Mouse (Mus musculus): Measurements from ENCODE around the gene Gpr162. TPM values are rescaled to one million over a fixed set of nuclear protein-coding genes. Genes with fewer than 3 reads are reported as not detected.

Gpr162 gene
- total and polyA plus RNA-seq, 3 experiments, result 0.41 to 1.0 (median 0.44) TPM

GRCm38 (mm10) chr6:124885956-124886381 lies 22.2 kb upstream of the Gpr162 start:
- Histone ChIP-seq H3K79me2 (replicated peaks; ENCODE audit: control insufficient read depth, insufficient read depth, low read length) (no peaks in the 10 kb centered on the region), H3K36me3 (ENCODE audit: control insufficient read depth, insufficient read depth, low read length) (no peaks in the 10 kb centered on the region), H3K4me1 (ENCODE audit: control insufficient read depth, insufficient read depth, low read length) (peaks cover 3% of the 10 kb centered on the region; the same call in 1 of the 2 replicates), H3K27me3 (ENCODE audit: control insufficient read depth, insufficient read depth, low read length) (no peaks in the 10 kb centered on the region), H3K9ac (ENCODE audit: low read depth, low read length) (no peak overlapping the region), H3K27ac (no peak overlapping the region), H3K4me3 (no peak overlapping the region)
- intact Hi-C loops (cut with DNase I), result no loop called here
- 93% methylated on average over 8 of the region's 8 CpGs for WGBS
- no peak for TF ChIP-seq CTCF (IDR thresholded peaks at IDR 0.05)
- no peak for TF ChIP-seq EP300 (IDR thresholded peaks at IDR 0.05; ENCODE audit: insufficient read depth, low read depth, low read length)
- no peak for TF ChIP-seq POLR2A (IDR thresholded peaks at IDR 0.05; ENCODE audit: insufficient read depth, low read depth, low read length)
- DNase-seq, result no peak

- no peaks in the 10 kb centered on the region for H3K36me3 ChIP-seq (ENCODE audit: control insufficient read depth, insufficient read depth, low read length)
- H3K4me1 ChIP-seq (ENCODE audit: control insufficient read depth, insufficient read depth, low read length), result peaks cover 3% of the 10 kb centered on the region; the same call in 1 of the 2 replicates
- TF ChIP-seq POLR2A (IDR thresholded peaks at IDR 0.05; ENCODE audit: insufficient read depth, low read depth, low read length) (no peak), EP300 (IDR thresholded peaks at IDR 0.05; ENCODE audit: insufficient read depth, low read depth, low read length) (no peak), CTCF (IDR thresholded peaks at IDR 0.05) (no peak)
- intact Hi-C loops (cut with DNase I), result no loop called here
- H3K79me2 ChIP-seq (replicated peaks; ENCODE audit: control insufficient read depth, insufficient read depth, low read length), result no peaks in the 10 kb centered on the region
- no peak overlapping the region for H3K9ac ChIP-seq (ENCODE audit: low read depth, low read length)
- 32% methylated on average over 10 of the region's 10 CpGs for WGBS
- DNase-seq, result peak; percentile 48 to 59
- peak overlapping the region; percentile 32 for H3K27ac ChIP-seq
- no peaks in the 10 kb centered on the region for H3K27me3 ChIP-seq (ENCODE audit: control insufficient read depth, insufficient read depth, low read length)
- H3K4me3 ChIP-seq, result no peak overlapping the region
These were observed 21.1 kb upstream of the Gpr162 start for GRCm38 (mm10) chr6:124884714-124885500.

GRCm38 (mm10) chr6:124883351-124883750 lies 19.6 kb upstream of the Gpr162 start:
- no peaks in the 10 kb centered on the region for H3K36me3 ChIP-seq (ENCODE audit: control insufficient read depth, insufficient read depth, low read length)
- no peak overlapping the region for H3K4me3 ChIP-seq
- intact Hi-C loops (cut with DNase I), result no loop called here
- DNase-seq, result no peak
- H3K4me1 ChIP-seq (ENCODE audit: control insufficient read depth, insufficient read depth, low read length), result peaks cover 3% of the 10 kb centered on the region; the same call in 1 of the 2 replicates
- H3K79me2 ChIP-seq (replicated peaks; ENCODE audit: control insufficient read depth, insufficient read depth, low read length), result no peaks in the 10 kb centered on the region
- H3K27me3 ChIP-seq (ENCODE audit: control insufficient read depth, insufficient read depth, low read length), result no peaks in the 10 kb centered on the region
- H3K27ac ChIP-seq, result no peak overlapping the region
- WGBS, result 88% methylated on average over 10 of the region's 10 CpGs
- no peak overlapping the region for H3K9ac ChIP-seq (ENCODE audit: low read depth, low read length)
- no peak for TF ChIP-seq EP300 (IDR thresholded peaks at IDR 0.05; ENCODE audit: insufficient read depth, low read depth, low read length)
- TF ChIP-seq POLR2A (IDR thresholded peaks at IDR 0.05; ENCODE audit: insufficient read depth, low read depth, low read length), result no peak
- no peak for TF ChIP-seq CTCF (IDR thresholded peaks at IDR 0.05)

GRCm38 (mm10) chr6:124881821-124882220 lies 18.0 kb upstream of the Gpr162 start:
- Histone ChIP-seq H3K36me3 (ENCODE audit: control insufficient read depth, insufficient read depth, low read length) (no peaks in the 10 kb centered on the region), H3K9ac (ENCODE audit: low read depth, low read length) (no peak overlapping the region), H3K4me3 (no peak overlapping the region), H3K4me1 (ENCODE audit: control insufficient read depth, insufficient read depth, low read length) (peaks cover 3% of the 10 kb centered on the region; the same call in 1 of the 2 replicates), H3K27me3 (ENCODE audit: control insufficient read depth, insufficient read depth, low read length) (no peaks in the 10 kb centered on the region), H3K27ac (no peak overlapping the region), H3K79me2 (replicated peaks; ENCODE audit: control insufficient read depth, insufficient read depth, low read length) (no peaks in the 10 kb centered on the region)
- TF ChIP-seq EP300 (IDR thresholded peaks at IDR 0.05; ENCODE audit: insufficient read depth, low read depth, low read length) (no peak), POLR2A (IDR thresholded peaks at IDR 0.05; ENCODE audit: insufficient read depth, low read depth, low read length) (no peak), CTCF (IDR thresholded peaks at IDR 0.05) (no peak)
- WGBS, result 93% methylated on average over 9 of the region's 9 CpGs
- intact Hi-C loops (cut with DNase I), result no loop called here
- DNase-seq, result no peak

- H3K36me3 ChIP-seq (ENCODE audit: control insufficient read depth, insufficient read depth, low read length), result no peaks in the 10 kb centered on the region
- no peak overlapping the region for H3K27ac ChIP-seq
- TF ChIP-seq CTCF (IDR thresholded peaks at IDR 0.05) (no peak), POLR2A (IDR thresholded peaks at IDR 0.05; ENCODE audit: insufficient read depth, low read depth, low read length) (no peak), EP300 (IDR thresholded peaks at IDR 0.05; ENCODE audit: insufficient read depth, low read depth, low read length) (no peak)
These were observed 15.6 kb upstream of the Gpr162 start for GRCm38 (mm10) chr6:124879390-124879789.

GRCm38 (mm10) chr6:124874348-124874747 lies 10.6 kb upstream of the Gpr162 start:
- Histone ChIP-seq H3K4me3 (no peak overlapping the region), H3K27me3 (ENCODE audit: control insufficient read depth, insufficient read depth, low read length) (no peaks in the 10 kb centered on the region), H3K9ac (ENCODE audit: low read depth, low read length) (no peak overlapping the region), H3K4me1 (ENCODE audit: control insufficient read depth, insufficient read depth, low read length) (no peaks in the 10 kb centered on the region), H3K36me3 (ENCODE audit: control insufficient read depth, insufficient read depth, low read length) (no peaks in the 10 kb centered on the region), H3K79me2 (replicated peaks; ENCODE audit: control insufficient read depth, insufficient read depth, low read length) (no peaks in the 10 kb centered on the region), H3K27ac (no peak overlapping the region)
- TF ChIP-seq POLR2A (IDR thresholded peaks at IDR 0.05; ENCODE audit: insufficient read depth, low read depth, low read length) (no peak), EP300 (IDR thresholded peaks at IDR 0.05; ENCODE audit: insufficient read depth, low read depth, low read length) (no peak), CTCF (IDR thresholded peaks at IDR 0.05) (no peak)
- DNase-seq, result no peak
- intact Hi-C loops (cut with DNase I), result no loop called here
- 25% methylated on average over 2 of the region's 3 CpGs for WGBS

More at GRCm38 (mm10) chr6:124879390-124879789, 15.6 kb upstream of the Gpr162 start:
- Histone ChIP-seq H3K79me2 (replicated peaks; ENCODE audit: control insufficient read depth, insufficient read depth, low read length) (no peaks in the 10 kb centered on the region), H3K4me3 (no peak overlapping the region), H3K4me1 (ENCODE audit: control insufficient read depth, insufficient read depth, low read length) (no peaks in the 10 kb centered on the region), H3K27me3 (ENCODE audit: control insufficient read depth, insufficient read depth, low read length) (no peaks in the 10 kb centered on the region), H3K9ac (ENCODE audit: low read depth, low read length) (no peak overlapping the region)
- no peak for DNase-seq
- intact Hi-C loops (cut with DNase I), result no loop called here
- 64% methylated on average over 6 of the region's 6 CpGs for WGBS

Measured in heart, adult 2 months (tissue).